Mouse (Mus musculus) gastrocnemius, adult 2 months (tissue): ENCODE measurements around the gene Slc35f6. TPM values are rescaled to one million over a fixed set of nuclear protein-coding genes. Genes with fewer than 3 reads are reported as not detected.
A peak's percentile ranks its signal among the peaks of the same experiment; 100 is the strongest.

Experiments
- DNase-seq: peaks from one replicate; pipeline ENCODE4 v3.0.0; 2022
- H3K27ac ChIP-seq: fragments of 200-600 bp; 2 replicates; pipeline ENCODE4 v1.8.1; 2022; ENCODE audit warnings: mild to moderate bottlenecking
- H3K4me3 ChIP-seq: fragments of 200-600 bp; 2 replicates; pipeline ENCODE4 v1.8.1; 2022; ENCODE audit warnings: mild to moderate bottlenecking, moderate library complexity
- CTCF ChIP-seq: fragments of 200-600 bp; IDR thresholded peaks from 2 replicates; pipeline ENCODE4 v1.8.1; 2022; ENCODE audit warnings: antibody characterized with exemption, mild to moderate bottlenecking, moderate library complexity
- intact Hi-C: fragments of 180-260 bp; cut with DNase I; formaldehyde crosslinking; loops from one replicate; pipeline ENCODE4 v1.15.1; 2025
- long read RNA-seq, 2 experiments: library from polyadenylated mRNA; stranded (forward); transcript quantifications; one replicate each; pipeline ENCODE4 v2.0.0; 2021
- total RNA-seq, 2 experiments: library from RNA; stranded (reverse); gene quantifications; 2 replicates each; pipeline ENCODE4 v1.2.3; 2021

The Slc35f6 gene
- total RNA-seq: 10 to 100 TPM; 12.7 to 14.2 TPM
- long read RNA-seq, experiment 1, transcript Slc35f6-201 (6 exons, 3,088 nt): major isoform, 11 of 14 reads
- long read RNA-seq, experiment 1, partial matches to known transcripts: 0 of 14 reads
- long read RNA-seq, experiment 1, other reads (novel, unspliced or antisense): 3 of 14 reads
- long read RNA-seq, experiment 2, transcript Slc35f6-201 (6 exons, 3,088 nt): major isoform, 14 of 17 reads
- long read RNA-seq, experiment 2, partial matches to known transcripts: 1 of 17 reads
- long read RNA-seq, experiment 2, other reads (novel, unspliced or antisense): 2 of 17 reads

DNA sequence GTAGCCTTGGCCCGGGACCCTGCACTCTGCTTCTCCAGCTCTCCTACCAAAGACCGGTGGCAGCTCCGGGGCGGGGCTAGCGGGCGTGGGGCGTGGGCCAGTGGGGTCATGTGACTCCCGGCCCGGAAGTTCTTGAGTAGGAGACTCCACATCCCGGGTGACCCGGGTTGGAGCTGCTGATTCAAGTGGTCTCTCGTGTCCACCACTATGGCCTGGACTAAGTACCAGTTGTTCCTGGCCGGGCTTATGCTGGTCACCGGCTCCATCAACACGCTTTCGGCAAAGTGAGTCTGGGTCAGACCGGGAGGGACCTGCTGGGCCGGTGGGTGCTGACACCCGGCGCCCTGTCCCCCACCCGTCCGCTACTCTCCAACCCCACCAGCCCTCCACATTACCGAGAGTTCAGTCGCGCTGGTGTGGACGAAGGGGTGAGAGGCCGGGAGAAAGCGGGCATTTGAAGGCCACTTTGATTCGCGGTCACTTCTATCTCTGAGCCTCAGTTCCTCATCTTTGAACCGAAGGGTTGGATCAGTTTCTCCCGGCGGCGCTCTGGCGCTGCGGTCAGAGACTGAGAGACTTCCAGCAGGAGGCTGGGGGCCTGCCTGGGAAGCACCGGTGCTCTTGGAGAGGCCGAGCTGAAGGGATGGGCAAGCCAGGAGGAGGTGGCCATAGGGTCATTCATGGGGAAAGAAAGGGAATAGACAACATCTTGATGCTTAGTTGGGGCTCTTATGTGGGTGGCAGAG, at the start of gene Slc35f6:
Gene Slc35f6, plus strand, starts transcription at position 119 of the 746 bp plus-strand sequence.
- peak; percentile 96 for DNase-seq
- TF ChIP-seq CTCF: no peak
- H3K4me3 ChIP-seq: peak within 1 kb of the TSS; percentile 79
- peak within 1 kb of the TSS; percentile 80 for H3K27ac ChIP-seq
- intact Hi-C loops: loop anchor here (10.0 kb wide), 1 partner anchor 253 kb away; no protein-coding TSS in a partner anchor

DNA sequence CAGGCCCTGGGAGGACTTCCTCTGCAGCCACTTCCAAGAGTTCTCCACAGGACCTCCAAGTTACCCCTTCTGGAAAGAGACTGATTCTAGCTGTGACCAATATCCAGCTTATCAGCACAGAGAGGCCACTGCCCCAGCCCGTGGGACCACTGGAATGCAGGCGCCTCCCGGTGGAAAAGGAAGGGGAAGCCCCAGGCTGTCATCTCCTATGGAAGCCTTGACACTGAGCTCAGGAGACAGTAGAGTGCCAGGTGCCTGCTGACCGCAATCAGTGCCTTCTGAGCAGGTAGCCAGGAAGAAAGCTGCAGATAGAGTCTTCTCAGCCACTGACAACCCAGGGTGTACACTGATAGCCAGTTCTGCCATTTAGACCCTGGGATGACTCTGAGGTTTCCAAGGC, 46.3 kb upstream of the Slc35f6 start:
- no peak for TF ChIP-seq CTCF
- Histone ChIP-seq H3K27ac (no peak overlapping the region), H3K4me3 (no peak overlapping the region)
- no peak for DNase-seq
- intact Hi-C loops: no loop called here

DNA sequence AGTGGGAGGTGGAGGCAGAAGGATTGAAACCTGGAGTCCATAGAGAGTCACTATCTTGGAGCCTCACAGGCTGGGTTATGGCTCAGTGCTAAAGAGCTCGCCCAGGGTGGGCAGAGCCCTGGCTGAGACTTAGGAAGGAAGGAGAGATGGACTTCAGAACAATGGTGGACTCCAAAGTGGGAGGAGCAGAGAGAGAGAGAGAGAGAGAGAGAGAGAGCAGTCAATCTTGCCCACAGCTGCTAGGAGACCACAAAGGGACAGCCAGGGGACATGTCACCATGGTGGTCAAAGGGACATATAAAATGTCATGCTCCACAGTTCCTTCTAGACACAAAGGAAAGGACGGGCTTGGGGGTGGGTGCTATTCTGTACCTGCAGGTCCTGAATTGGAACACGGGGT, 44.5 kb upstream of the Slc35f6 start:
- no peak for TF ChIP-seq CTCF
- intact Hi-C loops: no loop called here
- no peak for DNase-seq
- H3K4me3 ChIP-seq: no peak overlapping the region
- no peak overlapping the region for H3K27ac ChIP-seq

DNA sequence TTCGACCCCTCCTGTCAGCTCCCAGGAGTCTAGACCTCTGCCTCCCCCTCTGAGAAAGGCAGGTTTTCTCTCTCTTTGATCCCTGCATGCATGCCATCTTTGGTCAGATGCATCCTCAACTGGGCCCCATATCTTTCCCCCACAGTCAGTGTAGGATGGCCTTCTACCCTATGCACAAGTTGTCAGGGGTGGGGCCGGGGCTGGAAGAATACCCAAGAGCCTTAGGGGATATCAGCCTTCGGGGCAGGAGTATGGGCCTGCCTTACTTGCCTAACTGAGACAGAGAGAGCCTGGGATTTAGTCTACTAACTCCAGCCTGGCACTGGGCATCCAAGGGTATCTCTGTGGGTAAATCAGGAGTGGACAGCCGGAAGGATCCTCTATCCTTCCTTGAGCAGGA, 43.8 kb upstream of the Slc35f6 start:
- TF ChIP-seq CTCF: no peak
- intact Hi-C loops: no loop called here
- no peak for DNase-seq
- Histone ChIP-seq H3K4me3 (no peak overlapping the region), H3K27ac (no peak overlapping the region)

DNA sequence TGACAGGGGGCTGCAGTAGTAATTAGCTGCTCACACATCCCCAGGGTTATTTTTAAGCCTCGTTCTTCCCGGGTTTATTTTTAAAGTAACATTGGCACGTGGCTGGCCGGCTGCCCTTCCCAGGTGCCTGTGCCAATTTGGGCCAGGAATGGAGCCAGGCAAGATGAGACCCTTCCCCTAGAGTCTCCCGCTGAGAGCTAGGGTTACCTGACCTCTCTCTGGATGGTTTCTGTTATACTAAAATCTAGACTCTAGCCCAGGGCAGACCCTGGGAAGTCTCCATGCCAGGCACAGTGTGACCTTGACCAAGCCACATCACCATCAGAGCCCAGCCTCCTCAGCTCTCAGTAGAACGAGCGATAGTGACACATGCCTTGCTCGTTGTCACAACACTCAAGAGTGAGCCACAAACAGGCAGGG, 43.0 kb upstream of the Slc35f6 start:
- TF ChIP-seq CTCF: no peak
- H3K4me3 ChIP-seq: no peak overlapping the region
- no peak for DNase-seq
- intact Hi-C loops: no loop called here
- no peak overlapping the region for H3K27ac ChIP-seq

DNA sequence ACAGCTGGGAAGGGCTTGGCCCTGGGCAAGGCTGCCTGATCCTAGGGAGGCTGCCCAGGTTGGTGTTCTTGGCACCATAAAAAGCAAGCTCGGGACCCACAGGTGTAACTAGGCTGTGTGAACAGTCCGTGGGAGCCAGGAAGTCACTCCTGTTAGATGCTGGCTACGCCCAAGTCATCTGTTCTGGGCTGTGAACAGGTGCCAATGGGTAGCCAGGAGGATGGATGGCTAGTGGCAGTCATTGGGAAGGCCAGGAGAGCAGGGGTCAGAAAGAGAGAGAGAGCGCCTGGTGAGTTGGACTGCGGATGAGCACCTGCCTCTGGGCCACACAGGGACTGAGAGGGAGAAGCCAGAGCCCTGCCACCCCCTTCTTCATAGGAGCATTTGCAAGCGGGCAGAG, 42.1 kb upstream of the Slc35f6 start:
- intact Hi-C loops: no loop called here
- no peak overlapping the region for H3K27ac ChIP-seq
- DNase-seq: no peak
- H3K4me3 ChIP-seq: no peak overlapping the region
- TF ChIP-seq CTCF: no peak

DNA sequence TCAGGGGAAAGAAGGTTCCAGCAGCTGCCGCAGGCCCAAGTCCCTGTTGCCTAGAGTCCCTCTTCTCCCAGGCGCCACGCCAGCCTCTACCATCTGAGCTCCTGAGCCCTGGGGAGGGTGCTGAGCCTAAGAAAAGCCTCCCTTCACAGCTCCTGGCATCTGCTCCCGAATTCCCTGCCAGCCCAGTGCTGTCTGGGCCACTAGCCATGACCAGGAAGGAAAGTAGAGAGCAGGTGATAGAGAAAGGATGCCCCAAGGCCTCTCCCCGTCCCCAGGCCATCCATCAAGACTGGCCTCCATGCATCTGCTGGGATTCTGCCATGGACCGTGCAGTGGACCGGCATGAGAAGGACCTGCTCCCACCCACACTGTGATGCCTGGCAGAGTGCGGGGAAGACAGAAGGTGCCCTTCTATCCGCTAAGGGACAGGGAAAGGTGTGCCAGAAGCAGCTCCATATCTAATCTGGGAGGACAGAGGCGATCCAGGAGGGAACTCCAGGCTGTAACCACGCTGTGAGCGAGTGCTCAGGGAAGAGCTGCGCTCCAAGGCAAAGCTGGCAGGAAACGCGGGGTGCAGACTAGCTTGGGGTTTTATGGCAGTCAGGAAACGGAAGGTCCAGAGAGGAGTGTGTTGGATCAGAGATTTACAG, 41.2 kb upstream of the Slc35f6 start:
- no peak overlapping the region for H3K27ac ChIP-seq
- no peak overlapping the region for H3K4me3 ChIP-seq
- DNase-seq: peak; percentile 91
- TF ChIP-seq CTCF: no peak
- intact Hi-C loops: no loop called here

DNA sequence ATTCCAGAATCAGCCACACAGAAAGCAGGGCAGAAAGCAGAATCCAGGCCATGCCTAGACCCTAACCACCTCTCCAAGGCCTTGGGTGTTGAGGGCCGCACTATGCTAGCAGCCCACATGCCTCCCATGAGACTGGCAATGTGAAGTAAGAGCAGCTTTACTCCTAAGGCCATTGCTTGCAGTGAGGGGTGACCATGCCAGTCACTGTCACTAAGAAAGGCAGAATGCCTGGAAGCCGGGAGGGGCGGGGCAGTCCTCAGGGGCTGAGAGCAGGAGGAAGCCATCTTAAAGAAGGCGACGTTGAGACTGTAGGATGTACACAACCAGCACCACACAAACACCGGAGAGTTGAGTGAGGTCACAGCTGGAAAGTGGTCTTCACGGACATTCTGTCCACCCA, 38.6 kb upstream of the Slc35f6 start:
- Histone ChIP-seq H3K4me3 (no peak overlapping the region), H3K27ac (no peak overlapping the region)
- intact Hi-C loops: no loop called here
- TF ChIP-seq CTCF: no peak
- DNase-seq: no peak

DNA sequence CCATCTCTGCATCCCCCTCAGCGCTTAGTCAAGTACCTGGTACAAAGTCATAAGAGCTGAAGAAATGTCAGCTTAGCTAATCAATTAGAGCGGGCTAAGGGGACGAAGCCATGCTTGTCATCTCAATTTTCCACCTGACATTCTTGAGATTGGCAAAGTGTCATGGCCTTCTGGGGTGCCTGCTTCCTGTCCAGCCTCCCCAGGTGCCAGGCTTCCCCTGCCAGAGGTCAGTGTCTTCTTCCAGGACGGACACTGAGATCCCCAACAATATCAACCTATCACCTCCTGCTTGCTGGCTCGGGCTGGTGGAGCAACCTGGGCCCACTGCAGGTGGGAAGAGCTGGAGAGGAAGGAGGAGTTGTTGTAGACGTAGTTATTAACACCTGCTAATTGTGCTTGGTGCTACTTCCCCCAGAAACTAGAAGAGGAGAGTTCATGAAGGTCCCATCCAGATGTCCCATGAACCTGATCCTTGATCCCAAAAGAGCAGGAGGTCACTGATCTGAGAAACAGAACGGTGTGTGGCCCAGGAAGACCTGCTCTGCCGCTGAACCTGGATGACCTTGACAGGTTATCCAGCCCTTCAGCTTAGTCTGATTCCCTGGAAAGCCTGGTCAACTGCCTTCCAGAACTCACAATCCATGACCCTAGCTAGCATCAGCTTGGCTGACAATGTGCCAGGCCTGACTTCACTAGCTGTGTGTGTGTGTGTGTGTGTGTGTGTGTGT, 37.7 kb upstream of the Slc35f6 start:
- Histone ChIP-seq H3K4me3 (no peak overlapping the region), H3K27ac (no peak overlapping the region)
- intact Hi-C loops: no loop called here
- no peak for DNase-seq
- TF ChIP-seq CTCF: no peak

DNA sequence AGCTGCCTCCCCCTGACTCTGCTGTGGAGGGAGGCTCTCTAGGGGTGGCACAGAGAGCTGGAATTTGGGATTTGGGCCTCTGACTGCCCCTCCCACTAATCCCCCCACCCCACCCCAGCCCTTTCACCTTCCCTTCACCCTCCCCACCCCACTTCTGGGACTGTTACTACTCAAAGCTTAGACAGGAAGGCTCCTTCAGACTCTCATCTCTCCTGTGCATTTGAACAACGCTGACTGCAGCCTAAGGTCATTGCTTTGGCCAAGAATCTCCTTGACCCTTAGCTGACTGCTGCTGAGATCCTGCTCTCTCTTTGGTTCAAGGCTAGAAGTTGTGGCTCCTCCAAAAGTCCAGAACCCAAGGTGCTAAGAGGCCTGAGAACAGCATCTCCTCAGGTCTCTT, 36.6 kb upstream of the Slc35f6 start:
- no peak for TF ChIP-seq CTCF
- Histone ChIP-seq H3K4me3 (no peak overlapping the region), H3K27ac (no peak overlapping the region)
- DNase-seq: no peak
- intact Hi-C loops: no loop called here

DNA sequence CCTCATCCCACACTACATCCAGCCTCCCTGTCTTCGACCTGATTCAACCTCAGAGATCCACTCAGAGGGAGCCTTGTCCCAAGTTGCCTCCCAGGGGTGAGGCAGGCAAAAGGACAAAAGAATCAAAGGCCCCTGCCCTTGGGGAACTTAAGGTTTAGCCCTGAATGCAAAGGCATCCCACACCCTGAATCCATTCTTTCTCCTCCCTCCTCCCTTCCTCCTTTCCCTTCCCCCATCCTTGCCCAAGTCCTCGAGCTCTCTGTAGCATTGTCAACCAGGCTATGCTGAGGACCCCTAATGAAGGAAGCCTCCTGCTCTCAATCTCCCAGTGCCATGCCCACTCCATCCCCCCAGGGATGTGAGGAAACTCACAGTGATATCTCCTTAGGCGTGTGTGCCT, 36.0 kb upstream of the Slc35f6 start:
- no peak for DNase-seq
- intact Hi-C loops: no loop called here
- TF ChIP-seq CTCF: no peak
- H3K27ac ChIP-seq: no peak overlapping the region
- no peak overlapping the region for H3K4me3 ChIP-seq

DNA sequence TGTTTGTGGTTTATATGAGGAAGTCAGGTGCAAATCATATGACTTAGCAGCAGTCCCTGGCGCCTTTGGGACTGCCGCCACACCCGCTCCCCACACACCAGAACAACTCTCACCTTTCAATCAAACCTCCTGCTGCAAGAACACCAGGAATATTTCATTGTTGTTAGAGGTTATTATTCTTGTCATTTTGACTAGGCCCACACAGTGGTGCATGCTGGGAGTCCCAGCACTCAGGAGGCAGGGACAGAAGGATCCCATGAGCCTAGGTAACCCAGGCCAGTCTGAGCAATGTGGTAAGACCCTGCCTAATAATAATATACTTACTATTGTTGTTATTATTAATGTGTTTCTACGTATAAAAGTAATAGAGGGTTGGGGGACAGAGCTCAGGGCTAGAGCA, 35.2 kb upstream of the Slc35f6 start:
- Histone ChIP-seq H3K27ac (no peak overlapping the region), H3K4me3 (no peak overlapping the region)
- intact Hi-C loops: no loop called here
- no peak for DNase-seq
- no peak for TF ChIP-seq CTCF

DNA sequence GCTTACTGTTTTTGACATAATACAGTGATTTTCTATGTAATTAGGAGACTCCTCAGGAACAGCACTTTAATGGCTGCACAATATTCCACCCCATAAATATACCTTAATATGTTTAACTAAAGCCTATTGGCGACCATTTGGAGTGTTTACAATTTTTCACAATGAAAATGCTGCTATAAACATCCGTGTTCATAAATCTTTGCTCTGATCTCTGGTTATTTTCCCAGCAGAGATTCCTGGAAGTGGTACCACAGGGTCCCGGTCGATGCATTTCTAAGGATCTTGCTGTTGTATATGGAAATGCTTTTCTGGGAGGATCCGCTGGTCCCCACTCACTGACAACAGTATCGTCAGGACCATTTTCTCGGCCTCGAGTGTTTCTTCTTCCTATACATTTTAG, 34.5 kb upstream of the Slc35f6 start:
- intact Hi-C loops: no loop called here
- Histone ChIP-seq H3K27ac (no peak overlapping the region), H3K4me3 (no peak overlapping the region)
- no peak for TF ChIP-seq CTCF
- DNase-seq: no peak
